Mouse (Mus musculus) right cerebral cortex, postnatal 14 days (tissue): Measurements from ENCODE around the gene Krtcap3.

ENCODE experiments used
- DNase-seq: peaks from one replicate; pipeline ENCODE4 v3.0.0; 2022

Gene Krtcap3

DNA sequence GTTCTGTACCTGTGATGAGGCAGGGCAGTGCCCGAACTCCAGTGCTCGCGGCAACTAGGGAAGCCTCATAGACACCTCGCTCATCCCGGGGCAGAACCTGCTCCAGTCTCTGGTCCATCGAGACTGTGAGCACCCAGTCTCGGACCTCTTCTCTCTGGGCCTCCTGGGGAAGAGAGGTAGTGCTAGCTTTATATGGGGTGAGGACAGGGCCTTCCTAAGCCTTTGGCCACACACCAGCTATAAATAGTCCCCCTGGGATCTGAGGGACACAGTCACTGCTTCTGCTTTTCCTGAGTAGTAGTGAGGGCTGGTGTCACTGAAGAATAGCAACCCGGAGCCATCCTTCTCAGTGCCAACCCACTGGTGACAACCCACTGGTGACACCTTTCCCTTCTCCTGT lies 2.3 kb downstream of the Krtcap3 start:
- no peak for DNase-seq

- no peak for DNase-seq
Measured at GRCm38 (mm10) chr5:31254452-31254851, 3.0 kb downstream of the Krtcap3 start.

- no peak for DNase-seq
Measured at GRCm38 (mm10) chr5:31254901-31255300, 3.4 kb downstream of the Krtcap3 start.

- DNase-seq: no peak
Measured at GRCm38 (mm10) chr5:31255381-31255780, 3.9 kb downstream of the Krtcap3 start.

- DNase-seq: no peak
Measured at GRCm38 (mm10) chr5:31255971-31256370, 4.5 kb downstream of the Krtcap3 start.

GRCm38 (mm10) chr5:31257616-31258015 lies 6.1 kb downstream of the Krtcap3 start:
- no peak for DNase-seq

DNA sequence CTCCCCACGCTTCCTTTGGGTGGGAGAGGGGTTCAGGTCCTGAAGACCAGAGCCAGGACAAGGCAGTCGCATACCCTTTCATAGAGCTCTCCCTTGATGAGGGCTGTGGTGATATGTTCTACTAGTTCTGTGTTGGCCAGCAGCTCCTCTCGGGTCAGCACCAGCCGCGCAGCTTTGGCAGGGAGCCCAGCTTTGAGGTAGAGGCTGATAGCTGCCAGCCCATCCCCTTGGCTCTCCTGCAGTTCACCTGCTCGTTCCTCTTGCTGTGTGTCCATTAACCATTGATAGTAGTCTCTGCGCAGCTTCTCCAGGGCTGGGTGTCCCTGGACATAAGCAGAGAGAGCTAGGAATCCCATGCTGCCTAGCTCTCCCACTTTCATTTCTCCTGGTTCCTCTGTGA lies 14.6 kb downstream of the Krtcap3 start:
- no peak for DNase-seq

DNA sequence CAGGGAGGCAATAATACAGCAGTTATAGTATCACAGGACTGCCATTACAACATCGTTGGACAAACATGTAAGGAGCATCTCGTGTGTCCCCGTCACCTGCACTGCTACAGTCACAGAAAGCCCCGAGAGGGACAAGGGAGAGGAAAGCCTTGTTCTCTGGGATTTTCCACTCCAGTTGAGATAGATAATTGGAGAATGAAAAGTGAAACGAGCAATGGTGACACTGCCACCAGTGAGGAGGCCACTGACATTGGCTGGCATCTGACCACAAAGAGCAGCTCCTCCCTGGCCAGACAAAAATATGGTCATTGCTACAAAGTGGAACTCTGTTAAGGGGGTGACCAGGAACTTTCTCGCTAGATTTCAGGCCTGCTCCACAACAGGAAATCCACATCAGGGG lies 16.2 kb downstream of the Krtcap3 start:
- no peak for DNase-seq

- no peak for DNase-seq
Measured at GRCm38 (mm10) chr5:31273018-31273417, 21.5 kb downstream of the Krtcap3 start.

DNA sequence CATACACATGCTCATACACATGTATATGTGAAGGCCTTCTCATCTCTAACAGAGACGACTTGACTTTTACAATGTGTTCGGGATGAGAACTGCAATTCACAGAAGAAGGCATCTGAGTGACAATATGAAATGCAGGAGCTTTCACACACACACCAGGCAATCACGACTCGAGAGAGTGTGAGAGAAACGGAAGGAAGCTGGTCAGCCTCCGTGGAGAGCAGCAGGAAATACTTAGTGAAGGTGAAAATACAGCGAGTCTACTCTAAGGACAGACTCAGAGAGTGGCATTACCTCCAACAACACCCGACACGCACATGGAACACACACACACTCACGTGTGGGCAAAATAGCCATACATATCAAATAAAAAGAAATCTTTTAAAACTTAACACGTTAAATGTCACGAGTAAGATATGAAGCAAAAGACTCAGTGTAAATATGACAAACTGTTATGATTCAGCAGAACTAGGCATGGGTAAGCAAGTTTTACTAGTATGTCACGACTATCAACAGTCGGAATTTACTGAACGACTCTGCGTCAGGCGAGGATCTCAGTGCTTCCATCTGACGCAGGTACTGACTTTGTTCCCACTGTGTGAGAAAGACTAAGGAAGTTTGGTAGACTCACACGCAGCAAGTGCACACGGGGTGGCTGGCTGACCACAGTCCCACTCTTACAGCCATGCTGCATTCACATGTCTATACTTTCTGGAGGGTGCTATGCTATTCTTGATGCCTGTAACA lies 27.9 kb downstream of the Krtcap3 start:
- no peak for DNase-seq

- no peak for DNase-seq
Measured at GRCm38 (mm10) chr5:31288225-31288624, 36.7 kb downstream of the Krtcap3 start.

GRCm38 (mm10) chr5:31288655-31289054 lies 37.2 kb downstream of the Krtcap3 start:
- DNase-seq: no peak

DNA sequence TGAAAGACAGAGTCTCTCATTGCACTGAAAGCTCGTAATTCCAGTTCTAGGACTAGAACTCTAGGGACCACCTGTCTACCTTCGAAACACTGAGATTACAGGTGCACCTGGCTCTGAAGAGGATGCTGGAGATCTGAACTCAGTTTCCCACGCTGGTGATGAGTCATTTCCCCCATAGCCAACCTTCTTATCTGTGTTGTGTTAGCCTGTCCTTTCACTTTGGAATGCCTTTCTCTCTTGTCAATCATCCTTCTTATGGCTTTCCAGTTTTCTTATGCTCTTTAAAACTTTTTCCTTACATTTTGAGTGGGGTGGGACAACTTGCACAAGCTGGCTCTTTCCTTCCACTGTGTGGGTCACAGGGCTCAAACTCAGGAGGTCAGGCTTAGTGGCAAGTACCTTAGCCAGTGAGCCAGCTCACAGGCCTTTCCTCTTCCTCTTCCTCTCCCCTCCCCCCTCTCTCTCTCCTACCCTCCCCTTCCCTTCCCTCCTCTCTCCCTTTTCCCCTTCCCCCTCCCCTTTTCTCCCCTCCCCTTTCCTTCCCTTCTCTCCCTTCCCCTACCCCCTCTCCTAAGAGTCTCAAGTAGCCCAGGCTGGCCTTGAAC lies 38.2 kb downstream of the Krtcap3 start:
- no peak for DNase-seq

- DNase-seq: peak; percentile 97
Measured at GRCm38 (mm10) chr5:31290521-31291360, 39.2 kb downstream of the Krtcap3 start, which contains the start of gene Ift172. Gene Ift172, minus strand, starts transcription at chr5:31291116.

- DNase-seq: no peak
Measured at GRCm38 (mm10) chr5:31291361-31291688, 39.8 kb downstream of the Krtcap3 start.

- DNase-seq: no peak
Measured at GRCm38 (mm10) chr5:31294964-31295605, 43.6 kb downstream of the Krtcap3 start.

DNA sequence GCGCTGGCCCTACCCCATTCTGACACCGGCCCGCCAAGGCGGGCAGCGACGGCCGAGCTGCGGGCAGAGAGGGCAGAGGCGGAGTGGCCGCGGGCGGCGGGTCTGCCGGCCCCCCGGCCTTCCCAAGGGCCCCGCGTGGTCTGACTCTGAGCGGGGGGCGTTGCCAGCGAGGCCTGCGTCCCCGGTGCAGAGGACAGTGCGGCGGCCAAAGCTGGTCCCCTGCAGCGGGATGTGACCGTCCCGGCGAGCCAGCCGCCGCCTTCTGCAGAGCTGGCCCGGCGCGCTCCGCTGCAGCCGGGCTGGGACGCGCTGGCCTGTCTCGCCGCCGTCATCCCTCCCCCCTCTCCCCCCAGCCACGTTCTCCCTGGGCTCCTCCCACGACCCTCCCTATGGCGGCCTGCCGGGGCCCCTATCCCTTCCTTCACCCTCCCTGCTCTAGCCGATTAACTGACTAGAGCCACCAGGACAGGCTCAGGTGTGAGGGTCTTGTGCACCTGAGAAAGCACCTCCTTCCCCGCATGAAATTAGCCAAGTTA lies 44.2 kb downstream of the Krtcap3 start, which contains the start of gene Fndc4:
Fndc4 (minus strand) TSS at position 475 of the 536 bp plus-strand sequence.
- peak; percentile 62 for DNase-seq

- no peak for DNase-seq
Measured at GRCm38 (mm10) chr5:31297047-31297757, 45.7 kb downstream of the Krtcap3 start, which contains the start of gene Gckr. Gene Gckr, plus strand, starts transcription at chr5:31297443.

GRCm38 (mm10) chr5:31297981-31298380 lies 46.5 kb downstream of the Krtcap3 start:
- DNase-seq: no peak

GRCm38 (mm10) chr5:31298486-31298885 lies 47.0 kb downstream of the Krtcap3 start:
- DNase-seq: no peak

DNA sequence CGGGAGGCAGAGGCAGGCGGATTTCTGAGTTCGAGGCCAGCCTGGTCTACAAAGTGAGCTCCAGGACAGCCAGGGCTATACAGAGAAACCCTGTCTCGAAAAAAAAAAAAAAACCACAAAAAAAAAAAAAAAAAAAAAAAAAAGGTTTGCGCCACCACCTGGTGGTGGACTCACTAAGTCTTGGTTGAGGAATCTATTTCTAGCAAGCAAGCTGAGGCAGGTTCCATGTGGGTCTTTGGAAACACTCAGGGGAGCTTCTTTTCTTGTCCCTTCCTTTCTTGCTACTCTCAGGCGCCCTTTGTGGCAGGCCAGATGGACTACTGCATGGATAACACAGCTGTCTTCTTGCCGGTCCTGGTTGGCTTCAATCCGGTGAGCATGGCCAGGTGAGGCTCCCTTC lies 50.4 kb downstream of the Krtcap3 start:
- no peak for DNase-seq
